Mouse (Mus musculus) cerebellum, adult 11 months (tissue): ENCODE measurements around the gene C4b.
A peak's percentile ranks its signal among the peaks of the same experiment; 100 is the strongest.
"Not testable (repeated sequence)": the region's sequence is repeated elsewhere in the genome, so short reads cannot be mapped to it uniquely, and the experiment has no call there.

Experiments
- DNase-seq: peaks from one replicate; pipeline ENCODE4 v3.0.0; 2022

The C4b gene

GRCm38 (mm10) chr17:34743719-34744118 lies at the start of gene C4b:
Gene C4b, minus strand, starts transcription at chr17:34743882.
- no peak for DNase-seq

- no peak for DNase-seq
Observed at GRCm38 (mm10) chr17:34777680-34778325, 34.1 kb upstream of the C4b start.

- DNase-seq, result no peak
Observed at GRCm38 (mm10) chr17:34761471-34761870, 17.8 kb upstream of the C4b start.

GRCm38 (mm10) chr17:34746531-34746930 lies 2.8 kb upstream of the C4b start:
- no peak for DNase-seq

GRCm38 (mm10) chr17:34745166-34745565 lies 1.5 kb upstream of the C4b start:
- not testable (repeated sequence) for DNase-seq

- not testable (repeated sequence) for DNase-seq
Observed at GRCm38 (mm10) chr17:34744611-34745010, 929 bp upstream of the C4b start.

- no peak for DNase-seq
Observed at GRCm38 (mm10) chr17:34744206-34744605, 524 bp upstream of the C4b start.

- DNase-seq, result no peak
Observed at GRCm38 (mm10) chr17:34740280-34740679, 3.4 kb downstream of the C4b start.

GRCm38 (mm10) chr17:34739708-34740107 lies 4.0 kb downstream of the C4b start:
- DNase-seq, result not testable (repeated sequence)

GRCm38 (mm10) chr17:34737466-34737865 lies 6.2 kb downstream of the C4b start:
- not testable (repeated sequence) for DNase-seq

- DNase-seq, result not testable (repeated sequence)
Observed at GRCm38 (mm10) chr17:34729779-34730553, 13.7 kb downstream of the C4b start.

GRCm38 (mm10) chr17:34729155-34729554 lies 14.5 kb downstream of the C4b start:
- DNase-seq, result not testable (repeated sequence)

GRCm38 (mm10) chr17:34727887-34728286 lies 15.8 kb downstream of the C4b start:
- DNase-seq, result no peak

GRCm38 (mm10) chr17:34723066-34723465 lies 20.6 kb downstream of the C4b start:
- DNase-seq, result no peak

- DNase-seq, result not testable (repeated sequence)
Observed at GRCm38 (mm10) chr17:34722238-34722637, 21.4 kb downstream of the C4b start.

GRCm38 (mm10) chr17:34719886-34720285 lies 23.8 kb downstream of the C4b start:
- not testable (repeated sequence) for DNase-seq

GRCm38 (mm10) chr17:34717401-34717800 lies 26.3 kb downstream of the C4b start:
- DNase-seq, result no peak

- no peak for DNase-seq
Observed at GRCm38 (mm10) chr17:34716247-34716646, 27.4 kb downstream of the C4b start.

GRCm38 (mm10) chr17:34715451-34715850 lies 28.2 kb downstream of the C4b start:
- DNase-seq, result not testable (repeated sequence)

- DNase-seq, result not testable (repeated sequence)
Observed at GRCm38 (mm10) chr17:34714908-34715445, 28.7 kb downstream of the C4b start.

- DNase-seq, result not testable (repeated sequence)
Observed at GRCm38 (mm10) chr17:34714181-34714907, 29.3 kb downstream of the C4b start.

- DNase-seq, result peak; percentile 52
Observed at GRCm38 (mm10) chr17:34712951-34713350, 30.7 kb downstream of the C4b start.

GRCm38 (mm10) chr17:34706476-34706875 lies 37.2 kb downstream of the C4b start:
- DNase-seq, result not testable (repeated sequence)
